ENCODE assay signal across 12 mouse cellular contexts in the genomic region with DNA sequence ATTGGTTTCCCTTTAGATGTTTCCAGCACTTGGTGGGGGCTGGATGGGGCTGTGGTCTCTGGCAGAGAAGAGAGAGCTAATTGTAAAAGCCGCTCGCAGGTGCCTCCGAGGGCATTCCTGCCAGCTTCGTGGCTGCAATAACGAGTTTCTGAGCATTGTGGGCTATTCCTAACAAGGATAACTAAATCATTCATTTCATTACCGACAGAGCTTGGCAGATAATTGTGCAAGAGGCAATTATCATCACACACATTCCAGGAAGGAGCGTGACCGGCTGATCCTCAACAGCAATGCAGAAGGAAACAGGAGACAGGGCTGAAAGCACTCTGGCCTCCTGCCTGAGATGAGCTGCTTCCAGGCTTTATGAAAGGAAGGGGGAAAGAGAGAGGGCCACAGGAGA. TPM values are rescaled to one million over a fixed set of nuclear protein-coding genes. Genes with fewer than 3 reads are reported as not detected.
DNase-seq lines count a peak whose midpoint lies in the region; ATAC-seq and TF ChIP-seq lines count a peak whose summit lies in the region.
"Had no signal": no experiment of that assay in that cellular context is flagged by ENCODE, and none has a peak within 500 bp of the region (broad histone marks: within the 10 kb centered on the region; RNA-seq: fewer than 3 reads in every experiment).

No protein-coding gene starts in this region.

- no peak overlapping the region for H3K9ac ChIP-seq in liver, adult 2 months (ENCODE audit: low read depth, low read length)
- no peak overlapping the region for H3K9ac ChIP-seq in liver, embryonic 12.5 days

- 61% methylated on average over 8 of the region's 8 CpGs for WGBS in liver, adult 2 months
- WGBS in liver, embryonic 12.5 days (ENCODE audit: insufficient replicate concordance), result 56% methylated on average over 8 of the region's 8 CpGs

- H3K27ac ChIP-seq in liver, adult 2 months (replicated peaks; ENCODE audit: insufficient read depth, low read depth, low read length), result no peak overlapping the region
- H3K27ac ChIP-seq in liver, embryonic 12.5 days, result no peak overlapping the region; the same call in 1 of the 2 replicates
- H3K27ac ChIP-seq: gastrocnemius, adult 2 months; left cerebral cortex, adult 2 months had no signal

- intact Hi-C loops in heart, postnatal 10 days (cut with DNase I), result no loop called here
- intact Hi-C loops in left cerebral cortex, postnatal 4 days (cut with DNase I), result loop anchor here (5.0 kb wide), 1 partner anchor 142 kb away; no protein-coding TSS in a partner anchor

- H3K27me3 ChIP-seq in liver, adult 2 months (ENCODE audit: control insufficient read depth, insufficient read depth, low read length), result no peaks in the 10 kb centered on the region
- no peaks in the 10 kb centered on the region for H3K27me3 ChIP-seq in liver, embryonic 12.5 days (replicated peaks)

- TF ChIP-seq CTCF in liver, adult 2 months (IDR thresholded peaks at IDR 0.05; ENCODE audit: low read depth, low read length), result no peak

- H3K4me3 ChIP-seq in liver, adult 2 months (ENCODE audit: insufficient read depth, low read depth, low read length), result no peak overlapping the region
- H3K4me3 ChIP-seq in liver, embryonic 12.5 days, result no peak overlapping the region
- H3K4me3 ChIP-seq: gastrocnemius, adult 2 months; left cerebral cortex, adult 2 months; megakaryocyte, embryonic 14.5 days had no signal

- no peaks in the 10 kb centered on the region for H3K79me2 ChIP-seq in liver, adult 2 months (ENCODE audit: control insufficient read depth, insufficient read depth, low read length)

- DNase-seq in cerebellum, postnatal 25 days, result peak; percentile 38 to 53
- no peak for DNase-seq in cerebellum, postnatal 36 days
- DNase-seq in liver, adult 2 months (ENCODE audit: extremely low read depth, low read depth, low spot score), result peak; percentile 38
- DNase-seq in heart, postnatal 10 days, result peak; percentile 28 to 47
- DNase-seq in retina, embryonic 14.5 days (ENCODE audit: low spot score), result peak; percentile 37
- no peak for DNase-seq in adrenal gland, postnatal 14 days
- DNase-seq in left cerebral cortex, postnatal 4 days, result no peak
- DNase-seq: gastrocnemius, adult 2 months; thymus, postnatal 4 days had no signal

- no peaks in the 10 kb centered on the region; the same call in 1 of the 2 replicates for H3K4me1 ChIP-seq in liver, adult 2 months (ENCODE audit: control insufficient read depth, insufficient read depth, low read length)
- no peaks in the 10 kb centered on the region for H3K4me1 ChIP-seq in liver, embryonic 12.5 days

- no peak for ATAC-seq in liver, embryonic 12.5 days

- H3K9me3 ChIP-seq in liver, embryonic 12.5 days (replicated peaks), result no peaks in the 10 kb centered on the region
- H3K9me3 ChIP-seq: megakaryocyte, embryonic 14.5 days had no signal

- TF ChIP-seq POLR2A in liver, adult 2 months (IDR thresholded peaks at IDR 0.05; ENCODE audit: extremely low read depth, insufficient read depth, low read length), result no peak

- no peaks in the 10 kb centered on the region for H3K36me3 ChIP-seq in liver, adult 2 months (ENCODE audit: control insufficient read depth, insufficient read depth, low read length)
- H3K36me3 ChIP-seq in liver, embryonic 12.5 days, result no peaks in the 10 kb centered on the region

- no peak overlapping the region for H3K4me2 ChIP-seq in liver, embryonic 12.5 days

RNA-seq across cellular contexts. Expression of gene Kcna5, which starts 24.8 kb away (rescaled TPM):
- under 0.01 TPM in 1 of 2 replicates, not detected in the other for total RNA-seq in liver, adult 2 months (2014; rRNA removed)
- polyA plus RNA-seq in liver, adult 2 months (2012; rRNA removed), result not detected in 2 replicates
- polyA plus RNA-seq in liver, embryonic 12.5 days (2016; fragmentation: Nextera tagmentation; extraction: Ambion mirVana), result 0.44 and 0.61 TPM in 2 replicates
- total RNA-seq in heart, postnatal 10 days (2021), result 10 to 100 TPM; 14.3 to 21.5 TPM
- 7.0 and 9.7 TPM in 2 replicates for total RNA-seq in adrenal gland, postnatal 14 days (2021)
- total RNA-seq in left cerebral cortex, postnatal 4 days (2021), result 1 to 10 TPM; 1.3 to 1.9 TPM

Comparison
In these comparisons a context has a peak if more than half of its experiments do, and no peak if none do; other contexts are left out.
1. DNase-seq: peak in cerebellum, postnatal 25 days (2 of 2), liver, adult 2 months (single experiment), heart, postnatal 10 days (2 of 2) and retina, embryonic 14.5 days (single experiment); none in cerebellum, postnatal 36 days (0 of 2), adrenal gland, postnatal 14 days (single experiment) and left cerebral cortex, postnatal 4 days (single experiment).